Mouse (Mus musculus): ENCODE results near the gene Casp7.

DNA sequence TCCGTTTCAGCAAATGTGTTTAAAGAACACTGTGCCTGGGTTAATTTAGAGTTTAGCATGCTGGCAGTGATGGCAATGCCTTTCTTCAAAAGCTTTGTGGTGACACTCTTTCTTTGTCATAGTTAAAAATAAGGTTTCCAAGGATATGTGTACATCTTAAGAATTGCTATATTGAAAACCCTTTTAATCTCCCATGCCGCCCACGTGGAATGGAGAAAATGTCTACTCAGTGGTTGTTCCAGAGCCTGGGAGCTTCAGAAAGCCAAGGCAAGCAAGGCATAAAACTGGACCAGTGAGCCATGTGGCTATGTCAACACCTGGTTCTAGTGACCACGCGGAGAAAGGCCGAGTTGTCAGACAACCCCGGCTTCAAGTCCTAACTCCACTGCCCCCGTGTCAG is 52.6 kb downstream of the Casp7 start:
- no peak for TF ChIP-seq CTCF (IDR thresholded peaks at IDR 0.05; ENCODE audit: extremely low read depth, insufficient read depth, insufficient read length, insufficient replicate concordance)
- no peak for TF ChIP-seq POLR2A (IDR thresholded peaks at IDR 0.05; ENCODE audit: low read depth, low read length)
